Mouse (Mus musculus): Measurements from ENCODE around the gene Sv2b.

DNA sequence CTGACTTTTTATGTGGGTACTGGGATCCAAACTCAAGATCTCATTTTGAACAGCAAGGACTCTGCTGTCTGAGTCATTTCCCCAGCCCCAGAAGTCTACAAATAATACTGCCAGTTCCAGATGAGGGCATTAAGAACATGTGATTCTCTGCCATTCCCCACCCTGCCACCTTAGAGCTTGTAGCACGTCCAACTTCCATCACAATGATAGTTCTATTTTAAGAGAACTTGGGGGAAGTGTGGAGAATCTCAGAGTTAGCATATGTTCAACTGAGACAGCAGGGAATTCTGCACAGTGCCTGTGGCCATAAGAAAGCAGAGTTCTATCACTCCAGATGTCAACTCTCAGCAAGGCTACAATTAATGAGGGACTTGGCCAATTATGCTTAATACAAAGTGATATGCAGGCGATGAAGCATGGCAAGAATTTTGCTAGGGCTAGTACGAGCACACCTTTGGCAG is 37.1 kb downstream of the Sv2b start:
- TF ChIP-seq POLR2A (IDR thresholded peaks at IDR 0.05; ENCODE audit: insufficient read depth, low read length) (no peak), CTCF (IDR thresholded peaks at IDR 0.05; ENCODE audit: low read depth, low read length) (no peak), EP300 (IDR thresholded peaks at IDR 0.05; ENCODE audit: insufficient read depth, low read depth, low read length) (no peak)

All from ES-Bruce4 (cell line).